Mouse (Mus musculus) cerebellum, adult 2 months (tissue): ENCODE measurements around the gene Polr2f.

Experiments
- CTCF ChIP-seq: fragments of 200-500 bp; IDR thresholded peaks from 2 replicates; pipeline ENCODE4 v1.5.1; 2011; ENCODE audit warnings: low read depth, mild to moderate bottlenecking, control low read depth, low read length, moderate library complexity, borderline replicate concordance; ENCODE audit not compliant: insufficient read depth
- POLR2A ChIP-seq: fragments of 200-500 bp; IDR thresholded peaks from 2 replicates; pipeline ENCODE4 v1.6.1; 2011; ENCODE audit warnings: low read length, control low read depth, borderline replicate concordance; ENCODE audit not compliant: insufficient read depth

DNA sequence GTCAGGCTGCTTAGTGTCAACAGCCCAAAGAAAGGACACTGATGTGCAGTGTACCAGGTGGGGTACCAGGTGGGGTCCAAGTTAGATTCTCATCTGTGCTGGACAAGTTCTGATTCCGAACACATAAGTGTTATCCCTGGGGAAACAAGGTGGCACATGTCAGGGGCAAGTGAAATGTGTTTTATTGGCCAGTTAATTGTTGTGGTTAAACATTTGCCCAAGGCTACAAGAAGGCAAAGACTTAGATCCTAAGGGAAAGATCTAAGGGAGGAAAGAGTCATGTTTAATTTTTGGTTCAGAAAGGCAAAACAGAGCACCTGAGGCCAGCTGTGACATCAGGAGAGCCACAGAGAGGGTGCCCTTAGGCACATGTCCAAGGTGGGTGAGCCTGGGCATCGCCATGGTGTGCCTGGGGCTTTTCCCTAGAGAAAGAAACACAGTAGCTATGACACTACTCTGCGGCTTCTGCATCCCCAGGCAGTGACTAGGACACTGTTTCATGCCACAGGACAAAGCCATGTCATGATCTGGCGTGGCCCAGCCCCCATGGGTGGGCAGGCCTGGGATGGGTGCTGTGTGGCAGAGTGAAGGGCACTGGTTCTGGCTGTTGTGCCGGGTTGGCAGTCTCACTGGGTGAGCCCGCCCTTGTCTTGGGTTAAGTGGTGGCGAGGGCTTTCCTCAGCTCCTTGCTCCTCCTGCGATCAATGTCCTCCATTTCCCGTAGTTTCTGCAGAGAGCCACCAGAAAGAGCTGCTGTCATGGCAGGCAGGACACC lies 6.1 kb upstream of the Polr2f start:
- no peak for TF ChIP-seq POLR2A
- TF ChIP-seq CTCF = no peak
